Mouse (Mus musculus) urinary bladder, postnatal 25 days (tissue): Measurements from ENCODE around the gene Chd2.

Experiments
- DNase-seq: peaks from one replicate; pipeline ENCODE4 v3.0.0; 2022; ENCODE audit warnings: low spot score

Gene Chd2

GRCm38 (mm10) chr7:73441802-73442201 lies 99.8 kb downstream of the Chd2 start:
- no peak for DNase-seq

- DNase-seq = no peak
Measured at GRCm38 (mm10) chr7:73435685-73436084, 105.9 kb downstream of the Chd2 start.

GRCm38 (mm10) chr7:73434336-73434677 lies 107.3 kb downstream of the Chd2 start:
- DNase-seq = no peak

- no peak for DNase-seq
Measured at GRCm38 (mm10) chr7:73433637-73434335, 107.8 kb downstream of the Chd2 start.

- no peak for DNase-seq
Measured at GRCm38 (mm10) chr7:73428525-73428924, 113.1 kb downstream of the Chd2 start.

- DNase-seq = no peak
Measured at GRCm38 (mm10) chr7:73427794-73428193, 113.8 kb downstream of the Chd2 start.

- DNase-seq = no peak
Measured at GRCm38 (mm10) chr7:73426752-73427386, 114.8 kb downstream of the Chd2 start.

- DNase-seq = no peak
Measured at GRCm38 (mm10) chr7:73426235-73426634, 115.4 kb downstream of the Chd2 start.

- DNase-seq = no peak
Measured at GRCm38 (mm10) chr7:73425451-73425850, 116.2 kb downstream of the Chd2 start.

- no peak for DNase-seq
Measured at GRCm38 (mm10) chr7:73424705-73425104, 116.9 kb downstream of the Chd2 start.

GRCm38 (mm10) chr7:73424243-73424642 lies 117.4 kb downstream of the Chd2 start:
- DNase-seq = no peak

GRCm38 (mm10) chr7:73423236-73423635 lies 118.4 kb downstream of the Chd2 start:
- DNase-seq = no peak

- peak; percentile 69 for DNase-seq
Measured at GRCm38 (mm10) chr7:73422223-73423113, 119.2 kb downstream of the Chd2 start.

GRCm38 (mm10) chr7:73421278-73422015 lies 120.2 kb downstream of the Chd2 start:
- no peak for DNase-seq

- no peak for DNase-seq
Measured at GRCm38 (mm10) chr7:73420827-73421226, 120.8 kb downstream of the Chd2 start.

GRCm38 (mm10) chr7:73419375-73419774 lies 122.3 kb downstream of the Chd2 start:
- no peak for DNase-seq

- DNase-seq = no peak
Measured at GRCm38 (mm10) chr7:73414192-73414591, 127.4 kb downstream of the Chd2 start.

GRCm38 (mm10) chr7:73412419-73412818 lies 129.2 kb downstream of the Chd2 start:
- no peak for DNase-seq

GRCm38 (mm10) chr7:73411986-73412385 lies 129.6 kb downstream of the Chd2 start:
- no peak for DNase-seq

- no peak for DNase-seq
Measured at GRCm38 (mm10) chr7:73411523-73411922, 130.1 kb downstream of the Chd2 start.

GRCm38 (mm10) chr7:73405550-73405949 lies 136.1 kb downstream of the Chd2 start:
- DNase-seq = no peak

GRCm38 (mm10) chr7:73403538-73403937 lies 138.1 kb downstream of the Chd2 start:
- DNase-seq = no peak
